Mouse (Mus musculus) heart, postnatal 25 days (tissue): ENCODE measurements around the gene 9830107B12Rik. TPM values are rescaled to one million over a fixed set of nuclear protein-coding genes. Genes with fewer than 3 reads are reported as not detected.

Experiments
- DNase-seq: peaks from one replicate; pipeline ENCODE4 v3.0.0; 2022; ENCODE audit warnings: low spot score
- intact Hi-C: fragments of 180-260 bp; cut with DNase I; formaldehyde crosslinking; loops from one replicate; pipeline ENCODE4 v1.15.1; 2025
- total RNA-seq, 2 experiments: library from RNA; stranded (reverse); gene quantifications; 2 replicates each; pipeline ENCODE4 v1.2.3; 2021

The 9830107B12Rik gene
- total RNA-seq, 2 experiments from 2014 or later = not detected

DNA sequence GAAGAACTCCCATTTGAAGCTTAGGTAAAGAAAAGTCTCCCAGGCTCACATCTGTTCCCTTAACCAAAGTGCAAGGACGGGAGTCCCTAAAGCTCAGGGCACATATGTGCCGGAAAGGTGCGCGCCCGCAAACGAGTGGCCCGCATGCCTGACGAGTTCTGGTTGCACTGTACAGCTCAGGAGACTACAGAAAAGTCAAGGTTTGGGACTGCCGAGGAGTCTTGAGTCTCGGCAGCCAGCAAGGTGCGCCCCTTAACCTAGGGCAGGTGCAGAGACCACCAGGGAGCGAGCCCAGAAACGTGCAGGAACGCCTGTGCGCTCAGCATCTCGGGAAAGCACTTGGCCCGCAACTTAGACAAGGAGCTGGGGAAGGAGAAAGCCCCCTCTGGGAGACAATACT lies 49.7 kb downstream of the 9830107B12Rik start:
- no peak for DNase-seq

DNA sequence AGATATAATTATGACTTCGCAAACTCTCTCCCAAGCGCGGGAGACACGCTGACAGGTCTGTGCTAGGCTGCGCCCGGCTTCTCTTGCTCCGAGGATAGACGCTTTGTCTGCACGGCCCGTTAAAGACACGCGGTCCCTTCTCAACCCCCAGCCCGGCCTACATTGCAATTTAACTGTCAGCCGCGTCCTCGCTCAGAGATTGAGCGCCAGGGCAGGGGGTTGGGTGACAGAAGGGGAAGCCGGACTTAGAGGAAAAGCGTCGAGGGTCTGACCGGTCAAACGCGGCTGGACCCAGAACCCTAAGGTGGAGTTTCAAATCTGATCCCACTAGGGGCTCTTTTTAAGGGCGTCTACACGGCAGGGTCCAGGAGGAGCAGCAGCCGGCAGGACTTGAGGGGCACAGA lies 50.3 kb downstream of the 9830107B12Rik start:
- DNase-seq = no peak
- intact Hi-C loops = loop anchor here (5.0 to 10.0 kb wide), 2 partner anchors 173 to 191 kb away; partner anchors contain the start of gene Foxp4

More for the DNA sequence above, 49.7 kb downstream of the 9830107B12Rik start:
- intact Hi-C loops = loop anchor here (5.0 to 10.0 kb wide), 2 partner anchors 174 to 192 kb away; partner anchors contain the start of gene Foxp4

DNA sequence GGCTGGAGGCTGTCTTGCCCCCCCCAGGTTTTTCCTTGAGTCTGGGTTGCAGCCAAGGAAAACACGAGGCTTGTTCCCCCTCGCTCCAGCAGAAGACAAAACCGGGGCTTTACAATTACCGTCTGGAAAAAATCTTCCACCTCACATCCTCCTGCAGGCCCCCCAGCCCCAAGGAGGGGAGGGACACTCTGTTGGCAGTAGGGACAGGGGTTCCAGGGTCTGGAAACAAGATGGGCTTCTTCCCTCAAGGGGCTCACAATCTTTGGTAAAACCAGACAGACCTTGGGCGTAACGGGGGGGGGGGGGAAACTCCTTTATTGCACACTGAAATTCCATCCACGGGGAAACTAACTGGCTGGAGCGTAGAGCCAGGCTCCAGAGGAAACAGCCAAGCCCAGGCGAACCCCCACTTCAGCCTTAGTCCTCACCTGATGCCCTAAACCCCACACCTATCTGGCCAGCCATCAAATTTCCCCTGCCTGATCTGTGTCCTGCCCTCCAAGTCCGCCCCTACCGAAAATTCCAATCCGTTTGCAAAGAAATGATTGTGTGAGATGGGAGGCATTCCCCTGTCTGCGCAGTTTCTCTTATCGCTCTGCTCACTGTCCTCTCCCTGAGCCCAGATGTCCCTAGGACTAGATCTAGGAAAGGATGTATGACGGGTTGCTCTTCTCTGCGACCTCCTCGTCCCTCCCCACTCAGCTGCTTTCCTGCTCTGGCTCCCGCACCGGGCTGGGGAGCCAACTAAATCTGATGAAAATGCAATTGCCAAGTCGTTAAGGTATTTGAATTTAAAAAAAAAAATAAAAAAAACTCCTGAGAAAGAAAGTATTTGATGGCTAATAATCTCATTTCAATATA lies 51.0 kb downstream of the 9830107B12Rik start:
- intact Hi-C loops = loop anchor here (5.0 to 10.0 kb wide), 3 partner anchors 38 to 190 kb away; partner anchors contain the start of gene Foxp4
- no peak for DNase-seq

DNA sequence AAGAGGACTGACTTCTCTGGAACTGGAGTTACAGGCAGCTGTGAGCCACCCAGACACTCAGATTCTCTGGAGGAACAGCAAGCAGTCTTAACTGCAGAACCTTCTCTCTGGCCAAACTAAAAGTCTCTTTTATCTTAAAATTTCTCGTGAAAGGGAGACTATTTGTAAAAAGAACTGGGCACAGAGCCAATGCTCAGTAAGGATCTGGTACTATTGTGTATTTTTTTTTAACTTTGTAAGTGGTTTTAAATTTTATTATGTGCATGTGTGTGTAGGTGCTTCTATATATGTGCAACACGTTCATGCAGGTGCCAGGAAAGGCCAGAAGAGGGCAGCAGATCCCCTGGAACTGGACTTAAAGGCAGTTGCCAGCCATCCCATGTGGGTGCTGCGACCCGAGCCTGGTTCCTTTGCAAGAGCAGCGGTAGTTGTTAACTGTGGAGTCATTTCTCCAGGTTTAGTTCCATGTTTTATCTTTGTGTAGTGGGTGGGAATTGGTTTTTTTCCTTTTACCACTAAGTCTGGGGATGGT lies 52.7 kb downstream of the 9830107B12Rik start:
- intact Hi-C loops = loop anchor here (5.0 to 10.0 kb wide), 2 partner anchors 36 to 189 kb away; no protein-coding TSS in a partner anchor
- no peak for DNase-seq

DNA sequence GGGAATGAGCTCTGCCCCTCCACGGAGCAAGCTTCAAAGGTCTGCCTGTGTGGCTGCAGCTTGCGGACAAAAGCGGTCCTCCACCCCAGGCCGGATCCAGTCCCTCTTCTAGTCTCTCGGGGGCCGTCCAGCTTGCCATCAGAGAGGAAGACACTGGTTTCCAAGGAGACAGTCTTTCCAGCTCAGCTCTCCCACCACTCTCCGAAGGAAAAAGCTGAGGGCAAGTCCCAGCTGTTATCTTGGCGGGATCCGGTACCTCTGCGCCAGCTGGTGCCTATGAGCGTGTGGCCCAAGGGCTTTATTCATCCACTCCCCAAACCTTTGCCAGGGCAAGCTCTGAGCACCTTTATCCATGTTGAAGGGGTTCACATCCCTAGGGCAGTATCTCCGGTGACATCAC lies 55.8 kb downstream of the 9830107B12Rik start:
- DNase-seq = no peak
- intact Hi-C loops = loop anchor here (5.0 to 10.0 kb wide), 2 partner anchors 33 to 186 kb away; no protein-coding TSS in a partner anchor

DNA sequence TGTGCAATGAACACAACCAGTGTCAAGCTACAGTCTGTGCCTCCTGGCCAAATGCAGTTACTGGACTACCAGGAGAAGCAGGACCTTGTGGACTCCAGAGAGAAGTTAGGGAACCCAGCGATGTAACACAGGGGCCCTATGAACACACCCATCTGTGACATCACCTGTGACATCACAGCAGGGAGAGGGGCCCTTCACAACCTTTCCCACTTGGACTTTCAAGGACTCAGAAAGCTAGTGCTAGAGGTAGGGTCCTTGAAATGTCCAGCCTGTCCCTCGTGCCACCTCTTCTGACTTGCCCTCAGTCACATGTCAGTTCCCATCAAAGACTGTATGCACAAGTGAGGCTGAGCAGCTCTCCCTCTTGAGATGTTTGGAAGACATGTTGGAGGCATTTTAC lies 56.6 kb downstream of the 9830107B12Rik start:
- DNase-seq = no peak
- intact Hi-C loops = no loop called here

DNA sequence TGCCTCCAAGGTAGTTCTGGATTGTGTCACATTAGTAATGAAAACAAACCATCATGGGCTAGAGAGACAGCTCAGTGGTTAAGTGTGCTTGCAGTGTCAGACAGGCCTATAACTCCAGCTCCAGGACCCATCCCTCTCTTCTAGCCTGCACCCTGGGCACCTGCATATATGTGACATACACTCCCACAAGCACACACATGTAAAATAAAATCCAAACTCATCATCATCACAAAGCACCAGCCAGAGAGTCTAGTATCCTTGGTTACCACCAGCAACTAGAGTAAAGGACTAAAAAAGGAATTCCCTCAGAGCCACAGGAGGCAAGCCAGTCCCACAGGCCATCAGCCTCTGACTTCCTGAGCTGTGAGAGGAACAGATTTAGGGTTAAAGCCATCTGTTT lies 57.0 kb downstream of the 9830107B12Rik start, which contains the start of gene 1700067P10Rik:
Gene 1700067P10Rik, plus strand, starts transcription at position 301 of the 400 bp plus-strand sequence.
- no peak for DNase-seq
- intact Hi-C loops = no loop called here

DNA sequence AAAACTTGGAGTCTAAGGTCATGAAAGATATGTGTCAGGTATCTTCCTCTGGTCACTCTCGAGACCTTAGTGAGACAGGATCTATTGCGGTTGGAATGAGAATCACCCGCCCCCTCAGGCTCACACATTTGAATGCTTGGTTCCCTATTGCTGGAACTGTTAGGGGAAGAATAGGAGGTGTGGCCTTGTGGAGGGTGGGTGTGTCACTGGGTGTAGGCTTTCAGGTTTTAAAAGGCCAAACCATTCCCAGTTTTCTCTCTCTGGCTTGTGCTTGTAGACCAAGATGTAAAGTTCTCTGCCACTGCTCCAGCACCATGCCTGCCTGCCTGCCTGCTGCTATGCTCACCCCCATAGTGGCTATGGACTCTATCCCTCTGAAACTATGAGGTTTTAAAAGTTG lies 65.4 kb downstream of the 9830107B12Rik start:
- DNase-seq = no peak
- intact Hi-C loops = no loop called here

Other genes starting within 250 kb of the 9830107B12Rik start
- gene Foxp4, start 221.6 kb downstream of the 9830107B12Rik start, total RNA-seq = 1 to 10 TPM; 9.4 to 9.6 TPM
- gene 1700122O11Rik, start 108.0 kb downstream of the 9830107B12Rik start, total RNA-seq = not detected
- gene 1700067P10Rik, start 56.9 kb downstream of the 9830107B12Rik start, total RNA-seq = not detected
- not detected for gene A530064D06Rik, start 21.0 kb upstream of the 9830107B12Rik start, total RNA-seq
- not detected for gene Trem1, start 86.5 kb upstream of the 9830107B12Rik start, total RNA-seq
- not detected for gene Trem3, start 101.5 kb upstream of the 9830107B12Rik start, total RNA-seq
- gene Treml4, start 118.0 kb upstream of the 9830107B12Rik start, total RNA-seq = under 1 TPM in 1 of 2 experiments, not detected in 1; 0.28 TPM
- gene Treml2, start 153.2 kb upstream of the 9830107B12Rik start, total RNA-seq = under 1 TPM; 0.31 to 0.75 TPM
- under 1 TPM; 0.08 to 0.20 TPM for gene B430306N03Rik, start 169.9 kb upstream of the 9830107B12Rik start, total RNA-seq
- 1 to 10 TPM; 1.2 TPM for gene Trem2, start 200.1 kb upstream of the 9830107B12Rik start, total RNA-seq
- under 1 TPM; 0.26 to 0.92 TPM for gene Treml1, start 213.6 kb upstream of the 9830107B12Rik start, total RNA-seq